Mouse (Mus musculus) common myeloid progenitor, adult 5-6 weeks (primary cell): Measurements from ENCODE around the gene Dnttip1. TPM values are rescaled to one million over a fixed set of nuclear protein-coding genes. Genes with fewer than 3 reads are reported as not detected.
"Not testable (repeated sequence)": the region's sequence is repeated elsewhere in the genome, so short reads cannot be mapped to it uniquely, and the experiment has no call there.

ENCODE experiments used
- ATAC-seq: replicated peaks from 2 replicates; pipeline ENCODE4 v1.8.0; 2016; ENCODE audit warnings: low read depth, mild to moderate bottlenecking, moderate TSS enrichment, inconsistent platforms; ENCODE audit not compliant: poor library complexity, severe bottlenecking
- total RNA-seq: library from RNA; stranded (forward); fragments of 200-1000, 187-1606 nt; gene quantifications from 2 replicates; pipeline ENCODE4 v1.2.3, GENCODE M21; 2017

Dnttip1 gene
- total RNA-seq, 1 experiment from 2014 or later: 29.6 TPM

GRCm38 (mm10) chr2:164778809-164779208 lies 33.0 kb downstream of the Dnttip1 start:
- no peak for ATAC-seq

- ATAC-seq: no peak
These were observed 33.8 kb downstream of the Dnttip1 start, which contains the start of gene Tnnc2 for GRCm38 (mm10) chr2:164779481-164780086. Gene Tnnc2, minus strand, starts transcription at chr2:164779967.

- ATAC-seq: no peak
These were observed 36.1 kb downstream of the Dnttip1 start for GRCm38 (mm10) chr2:164781876-164782275.

- ATAC-seq: no peak
These were observed 38.3 kb downstream of the Dnttip1 start for GRCm38 (mm10) chr2:164783926-164784581.

- no peak for ATAC-seq
These were observed 39.2 kb downstream of the Dnttip1 start for GRCm38 (mm10) chr2:164784869-164785420.

- ATAC-seq: peak; percentile 42
These were observed 40.0 kb downstream of the Dnttip1 start, which contains the start of gene Snx21 for GRCm38 (mm10) chr2:164785481-164786387. Gene Snx21, plus strand, starts transcription at chr2:164785823.

- no peak for ATAC-seq
These were observed 40.7 kb downstream of the Dnttip1 start for GRCm38 (mm10) chr2:164786388-164786885.

- peak; percentile 51 for ATAC-seq
These were observed 41.2 kb downstream of the Dnttip1 start for GRCm38 (mm10) chr2:164787032-164787431.

- ATAC-seq: no peak
These were observed 42.0 kb downstream of the Dnttip1 start for GRCm38 (mm10) chr2:164787779-164788178.

GRCm38 (mm10) chr2:164788411-164788810 lies 42.6 kb downstream of the Dnttip1 start:
- no peak for ATAC-seq

- no peak for ATAC-seq
These were observed 44.7 kb downstream of the Dnttip1 start for GRCm38 (mm10) chr2:164790451-164790850.

GRCm38 (mm10) chr2:164791841-164792261 lies 46.1 kb downstream of the Dnttip1 start:
- ATAC-seq: no peak

GRCm38 (mm10) chr2:164792400-164793190 lies 46.8 kb downstream of the Dnttip1 start:
- ATAC-seq: no peak

- ATAC-seq: peak; percentile 50
These were observed 47.5 kb downstream of the Dnttip1 start for GRCm38 (mm10) chr2:164793236-164793635.

- ATAC-seq: 0 out of 2 replicates have a peak, but pooled peaks have one; percentile 20
These were observed 48.0 kb downstream of the Dnttip1 start for GRCm38 (mm10) chr2:164793772-164794171.

- ATAC-seq: peak; percentile 86
These were observed 48.5 kb downstream of the Dnttip1 start for GRCm38 (mm10) chr2:164794293-164794692.

GRCm38 (mm10) chr2:164795868-164796267 lies 50.1 kb downstream of the Dnttip1 start:
- no peak for ATAC-seq

GRCm38 (mm10) chr2:164798554-164798953 lies 52.8 kb downstream of the Dnttip1 start:
- ATAC-seq: not testable (repeated sequence)
